Mouse (Mus musculus): Measurements from ENCODE around the gene Serpinb1b. TPM values are rescaled to one million over a fixed set of nuclear protein-coding genes. Genes with fewer than 3 reads are reported as not detected.
"Not testable (repeated sequence)": the region's sequence is repeated elsewhere in the genome, so short reads cannot be mapped to it uniquely, and the experiment has no call there.

Gene Serpinb1b
- not detected in 2 replicates for polyA plus RNA-seq (2011; ENCODE audit: insufficient read depth, insufficient read length, low read depth, missing spikeins)

- Histone ChIP-seq H3K4me1 (ENCODE audit: control insufficient read depth, insufficient read depth, low read length) (no peaks in the 10 kb centered on the region), H3K4me3 (ENCODE audit: low read depth, low read length) (no peak within 1 kb of the TSS), H3K27me3 (ENCODE audit: control insufficient read depth, insufficient read depth, low read length, poor library complexity, severe bottlenecking) (no peaks in the 10 kb centered on the region), H3K36me3 (ENCODE audit: control insufficient read depth, insufficient read depth, low read length, poor library complexity, severe bottlenecking) (no peaks in the 10 kb centered on the region), H3K9me3 (replicated peaks; ENCODE audit: control insufficient read depth, insufficient read depth, low read length, poor library complexity, severe bottlenecking) (no peaks in the 10 kb centered on the region), H3K27ac (ENCODE audit: insufficient read depth, low read length) (no peak within 1 kb of the TSS), H3K9ac (ENCODE audit: low read depth, poor library complexity, severe bottlenecking) (no peak within 1 kb of the TSS)
- TF ChIP-seq CTCF (IDR thresholded peaks at IDR 0.05; ENCODE audit: low read depth, low read length), result no peak
- no peak for TF ChIP-seq POLR2A (IDR thresholded peaks at IDR 0.05; ENCODE audit: insufficient read depth, low read length)
- TF ChIP-seq EP300 (IDR thresholded peaks at IDR 0.05; ENCODE audit: insufficient read depth, low read depth, low read length), result no peak
These were observed at the start of gene Serpinb1b for GRCm38 (mm10) chr13:33078056-33078705. Gene Serpinb1b (plus strand): TSS chr13:33078575.

DNA sequence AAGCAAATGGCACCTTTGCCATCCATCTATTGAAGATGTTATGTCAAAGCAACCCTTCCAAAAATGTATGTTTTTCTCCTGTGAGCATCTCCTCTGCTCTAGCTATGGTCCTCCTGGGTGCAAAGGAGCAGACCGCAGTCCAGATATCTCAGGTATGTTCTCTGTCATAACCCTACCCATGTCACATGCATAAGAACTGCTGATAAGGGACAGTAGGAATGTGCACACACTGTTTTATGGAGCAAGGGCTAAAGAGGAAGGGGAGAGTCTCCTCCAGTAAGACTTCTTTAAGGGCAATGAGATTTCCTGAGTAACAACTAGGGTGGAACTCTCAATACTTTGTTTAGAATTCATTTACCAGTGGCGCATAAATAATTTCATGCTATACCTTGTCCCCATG, 48.9 kb upstream of the Serpinb1b start:
- not testable (repeated sequence) for H3K4me1 ChIP-seq (ENCODE audit: control insufficient read depth, insufficient read depth, low read length); H3K27me3 ChIP-seq (ENCODE audit: control insufficient read depth, insufficient read depth, low read length, poor library complexity, severe bottlenecking); H3K9me3 ChIP-seq (replicated peaks; ENCODE audit: control insufficient read depth, insufficient read depth, low read length, poor library complexity, severe bottlenecking); H3K4me3 ChIP-seq (ENCODE audit: low read depth, low read length); H3K36me3 ChIP-seq (ENCODE audit: control insufficient read depth, insufficient read depth, low read length, poor library complexity, severe bottlenecking); H3K27ac ChIP-seq (ENCODE audit: insufficient read depth, low read length); H3K9ac ChIP-seq (ENCODE audit: low read depth, poor library complexity, severe bottlenecking)

DNA sequence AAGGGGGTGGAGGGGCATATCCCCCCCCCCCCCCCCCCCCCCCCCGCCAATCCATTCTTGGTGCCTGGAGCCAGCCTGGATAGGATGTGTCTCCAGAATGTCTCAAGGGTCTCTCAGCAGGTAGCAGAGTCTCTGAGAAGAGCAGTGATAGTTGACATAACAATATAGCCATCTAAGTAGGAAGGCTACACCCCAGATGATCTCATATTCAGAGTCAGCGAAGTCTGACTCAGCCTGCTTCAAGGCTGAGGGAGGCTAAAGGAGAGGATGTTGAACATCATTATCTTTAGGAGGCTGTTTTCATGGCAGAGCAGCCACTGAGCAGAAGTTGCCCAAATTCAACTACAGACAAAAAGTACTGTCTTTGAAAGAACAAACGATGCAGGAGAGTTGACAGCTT, 48.1 kb upstream of the Serpinb1b start:
- Histone ChIP-seq H3K9ac (ENCODE audit: low read depth, poor library complexity, severe bottlenecking) (no peak overlapping the region), H3K9me3 (replicated peaks; ENCODE audit: control insufficient read depth, insufficient read depth, low read length, poor library complexity, severe bottlenecking) (no peaks in the 10 kb centered on the region), H3K27ac (ENCODE audit: insufficient read depth, low read length) (no peak overlapping the region), H3K27me3 (ENCODE audit: control insufficient read depth, insufficient read depth, low read length, poor library complexity, severe bottlenecking) (no peaks in the 10 kb centered on the region), H3K4me3 (ENCODE audit: low read depth, low read length) (no peak overlapping the region), H3K36me3 (ENCODE audit: control insufficient read depth, insufficient read depth, low read length, poor library complexity, severe bottlenecking) (no peaks in the 10 kb centered on the region), H3K4me1 (ENCODE audit: control insufficient read depth, insufficient read depth, low read length) (peaks cover 3% of the 10 kb centered on the region)
- TF ChIP-seq CTCF (IDR thresholded peaks at IDR 0.05; ENCODE audit: low read depth, low read length), result no peak
- no peak for TF ChIP-seq POLR2A (IDR thresholded peaks at IDR 0.05; ENCODE audit: insufficient read depth, low read length)
- no peak for TF ChIP-seq EP300 (IDR thresholded peaks at IDR 0.05; ENCODE audit: insufficient read depth, low read depth, low read length)

GRCm38 (mm10) chr13:33035506-33035905, 42.9 kb upstream of the Serpinb1b start:
- Histone ChIP-seq H3K27ac (ENCODE audit: insufficient read depth, low read length) (no peak overlapping the region), H3K9ac (ENCODE audit: low read depth, poor library complexity, severe bottlenecking) (no peak overlapping the region), H3K27me3 (ENCODE audit: control insufficient read depth, insufficient read depth, low read length, poor library complexity, severe bottlenecking) (no peaks in the 10 kb centered on the region), H3K4me1 (ENCODE audit: control insufficient read depth, insufficient read depth, low read length) (no peaks in the 10 kb centered on the region), H3K36me3 (ENCODE audit: control insufficient read depth, insufficient read depth, low read length, poor library complexity, severe bottlenecking) (no peaks in the 10 kb centered on the region), H3K9me3 (replicated peaks; ENCODE audit: control insufficient read depth, insufficient read depth, low read length, poor library complexity, severe bottlenecking) (no peaks in the 10 kb centered on the region), H3K4me3 (ENCODE audit: low read depth, low read length) (no peak overlapping the region)
- no peak for TF ChIP-seq EP300 (IDR thresholded peaks at IDR 0.05; ENCODE audit: insufficient read depth, low read depth, low read length)
- no peak for TF ChIP-seq POLR2A (IDR thresholded peaks at IDR 0.05; ENCODE audit: insufficient read depth, low read length)
- no peak for TF ChIP-seq CTCF (IDR thresholded peaks at IDR 0.05; ENCODE audit: low read depth, low read length)

DNA sequence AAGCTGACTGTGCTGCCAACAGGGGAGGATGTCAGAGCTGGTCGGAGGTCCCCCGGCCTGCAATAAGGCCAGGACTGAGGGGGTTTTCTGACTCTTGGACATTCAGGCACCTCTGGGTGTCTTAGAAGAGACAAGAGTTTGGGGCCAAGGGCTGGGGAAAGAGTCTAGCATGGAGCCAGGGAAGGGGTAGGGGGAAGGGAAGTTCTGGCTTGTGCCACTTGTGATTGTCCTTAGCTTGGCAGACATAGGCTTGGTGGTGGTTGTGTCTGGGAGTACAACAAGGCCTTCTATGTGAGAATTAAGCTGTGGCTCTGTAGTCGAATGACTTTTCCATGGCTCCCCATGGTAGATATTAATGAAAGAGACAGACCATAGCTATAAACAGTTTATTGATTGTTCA, 34.8 kb upstream of the Serpinb1b start:
- no peak for TF ChIP-seq CTCF (IDR thresholded peaks at IDR 0.05; ENCODE audit: low read depth, low read length)
- no peak for TF ChIP-seq EP300 (IDR thresholded peaks at IDR 0.05; ENCODE audit: insufficient read depth, low read depth, low read length)
- TF ChIP-seq POLR2A (IDR thresholded peaks at IDR 0.05; ENCODE audit: insufficient read depth, low read length), result no peak
- no peak overlapping the region for H3K9ac ChIP-seq (ENCODE audit: low read depth, poor library complexity, severe bottlenecking)
- H3K4me1 ChIP-seq (ENCODE audit: control insufficient read depth, insufficient read depth, low read length), result no peaks in the 10 kb centered on the region
- H3K27ac ChIP-seq (ENCODE audit: insufficient read depth, low read length), result no peak overlapping the region
- H3K36me3 ChIP-seq (ENCODE audit: control insufficient read depth, insufficient read depth, low read length, poor library complexity, severe bottlenecking), result no peaks in the 10 kb centered on the region
- no peaks in the 10 kb centered on the region for H3K27me3 ChIP-seq (ENCODE audit: control insufficient read depth, insufficient read depth, low read length, poor library complexity, severe bottlenecking)
- H3K4me3 ChIP-seq (ENCODE audit: low read depth, low read length), result no peak overlapping the region
- H3K9me3 ChIP-seq (replicated peaks; ENCODE audit: control insufficient read depth, insufficient read depth, low read length, poor library complexity, severe bottlenecking), result no peaks in the 10 kb centered on the region

DNA sequence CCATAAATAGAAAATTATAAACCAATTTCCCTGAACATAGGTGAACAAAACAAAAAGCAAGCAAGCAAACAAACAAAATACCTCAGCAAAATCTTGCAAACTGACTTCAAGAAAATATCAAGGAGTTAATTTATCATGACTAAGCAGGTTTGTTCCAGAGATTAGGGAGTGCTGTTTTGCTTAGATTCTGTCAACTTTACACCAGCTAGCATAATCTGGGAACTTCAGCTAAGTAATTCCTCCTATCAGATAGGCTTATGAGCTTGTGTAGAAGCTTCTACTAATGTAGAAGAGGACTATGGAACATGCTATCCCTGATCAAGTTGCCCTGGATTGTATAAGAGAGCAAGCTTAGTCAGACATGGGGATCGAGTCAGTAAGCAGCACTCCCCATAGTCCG, 31.1 kb upstream of the Serpinb1b start:
- H3K9ac ChIP-seq (ENCODE audit: low read depth, poor library complexity, severe bottlenecking), result no peak overlapping the region

More for the DNA sequence above, 31.1 kb upstream of the Serpinb1b start:
- TF ChIP-seq CTCF (IDR thresholded peaks at IDR 0.05; ENCODE audit: low read depth, low read length), result no peak
- TF ChIP-seq POLR2A (IDR thresholded peaks at IDR 0.05; ENCODE audit: insufficient read depth, low read length), result no peak
- TF ChIP-seq EP300 (IDR thresholded peaks at IDR 0.05; ENCODE audit: insufficient read depth, low read depth, low read length), result no peak
- H3K4me3 ChIP-seq (ENCODE audit: low read depth, low read length), result no peak overlapping the region
- no peak overlapping the region for H3K27ac ChIP-seq (ENCODE audit: insufficient read depth, low read length)
- H3K4me1 ChIP-seq (ENCODE audit: control insufficient read depth, insufficient read depth, low read length), result no peaks in the 10 kb centered on the region
- H3K27me3 ChIP-seq (ENCODE audit: control insufficient read depth, insufficient read depth, low read length, poor library complexity, severe bottlenecking), result no peaks in the 10 kb centered on the region
- no peaks in the 10 kb centered on the region for H3K9me3 ChIP-seq (replicated peaks; ENCODE audit: control insufficient read depth, insufficient read depth, low read length, poor library complexity, severe bottlenecking)
- H3K36me3 ChIP-seq (ENCODE audit: control insufficient read depth, insufficient read depth, low read length, poor library complexity, severe bottlenecking), result no peaks in the 10 kb centered on the region
